Mouse (Mus musculus): ENCODE measurements around the gene Mtpn. TPM values are rescaled to one million over a fixed set of nuclear protein-coding genes. Genes with fewer than 3 reads are reported as not detected.

The Mtpn gene
- polyA plus RNA-seq, 1 experiment from 2014 or later = 132 TPM

DNA sequence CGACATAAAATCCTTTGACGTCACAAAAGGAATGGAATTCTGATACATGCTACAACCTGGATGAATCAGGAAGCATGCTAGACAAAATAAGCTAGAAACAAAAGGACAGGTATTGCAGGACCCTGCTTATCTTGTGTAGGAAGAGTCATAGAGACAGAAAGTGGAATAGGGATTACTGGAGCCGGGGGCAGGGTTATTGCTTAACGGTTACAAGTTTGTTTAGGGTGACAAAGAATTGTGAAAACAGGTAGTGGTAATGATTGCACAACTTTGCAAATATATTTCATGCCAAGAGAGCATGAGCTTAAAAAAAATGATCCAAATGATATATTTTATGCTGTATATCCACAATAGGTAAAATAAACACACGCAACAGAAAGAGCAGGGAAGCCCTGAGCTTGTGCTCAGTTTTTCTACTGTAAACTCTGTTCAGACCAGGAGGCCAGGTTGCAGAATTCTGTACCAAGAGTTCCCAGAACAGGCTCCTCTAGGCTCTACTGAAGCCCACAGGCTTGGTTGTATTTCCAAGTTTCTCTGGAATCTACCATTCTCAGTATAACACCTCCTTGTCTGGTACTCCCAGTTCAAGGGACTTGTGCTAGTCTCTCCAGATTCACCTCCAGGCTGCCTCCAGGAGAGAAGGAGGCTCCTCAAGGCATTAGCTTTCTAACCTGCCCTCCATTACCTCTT, 39.6 kb downstream of the Mtpn start:
- Histone ChIP-seq H3K4me3 (no peak overlapping the region), H3K27me3 (ENCODE audit: insufficient read depth, poor library complexity, severe bottlenecking) (no peaks in the 10 kb centered on the region), H3K9me3 (no peaks in the 10 kb centered on the region), H3K27ac (no peak overlapping the region), H3K4me1 (replicated peaks) (no peaks in the 10 kb centered on the region), H3K36me3 (no peaks in the 10 kb centered on the region)
- no peak for DNase-seq (ENCODE audit: low spot score)
- 93% methylated on average over 5 of the region's 5 CpGs for WGBS

DNA sequence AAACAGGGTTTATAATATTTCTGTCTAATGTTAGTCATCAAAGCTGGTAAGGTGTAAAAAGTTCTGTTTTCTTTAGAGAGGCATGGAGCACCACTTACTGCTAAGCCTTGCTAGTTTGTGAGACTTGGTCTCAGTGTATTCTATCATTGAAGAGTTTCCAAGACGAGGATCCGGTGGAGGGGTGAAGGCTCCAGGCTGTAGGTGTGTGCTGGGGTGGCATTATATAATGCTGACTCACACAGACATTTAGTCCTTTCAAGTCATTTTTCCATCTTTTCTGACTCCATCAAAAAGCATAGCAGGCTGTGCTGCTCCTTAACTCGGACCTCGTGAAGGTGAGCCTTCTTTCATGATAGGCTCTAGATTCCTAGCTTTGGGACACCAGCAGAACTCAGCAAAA, 42.3 kb downstream of the Mtpn start:
- H3K27ac ChIP-seq = no peak overlapping the region
- 94% methylated on average over 4 of the region's 4 CpGs for WGBS
- DNase-seq (ENCODE audit: low spot score) = no peak
- H3K4me1 ChIP-seq (replicated peaks) = no peaks in the 10 kb centered on the region
- H3K4me3 ChIP-seq = no peak overlapping the region
- no peaks in the 10 kb centered on the region for H3K9me3 ChIP-seq
- H3K36me3 ChIP-seq = no peaks in the 10 kb centered on the region
- H3K27me3 ChIP-seq (ENCODE audit: insufficient read depth, poor library complexity, severe bottlenecking) = no peaks in the 10 kb centered on the region

DNA sequence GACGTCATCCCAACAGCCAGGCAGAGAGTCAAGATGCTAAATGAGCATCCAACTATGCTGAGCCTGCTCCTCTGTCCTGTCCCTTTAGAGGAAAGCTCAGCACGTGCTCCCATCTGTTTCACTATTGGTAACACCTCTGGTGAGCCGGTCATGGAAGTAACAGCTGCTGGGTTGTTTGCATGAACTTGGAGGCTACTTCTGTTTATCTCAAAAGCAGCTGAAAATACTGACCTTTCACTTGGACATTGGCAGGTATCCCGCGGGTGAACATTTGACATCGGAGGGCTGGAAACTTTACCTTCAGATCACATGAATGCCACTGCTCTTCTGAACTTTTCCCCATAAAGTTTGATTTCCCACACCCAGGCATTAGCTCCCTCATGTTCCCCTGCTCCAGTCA, 45.8 kb downstream of the Mtpn start:
- no peak overlapping the region for H3K27ac ChIP-seq
- H3K27me3 ChIP-seq (ENCODE audit: insufficient read depth, poor library complexity, severe bottlenecking) = no peaks in the 10 kb centered on the region
- H3K4me1 ChIP-seq (replicated peaks) = no peaks in the 10 kb centered on the region
- WGBS = 86% methylated on average over 6 of the region's 6 CpGs
- H3K9me3 ChIP-seq = 0 out of 2 replicates have a peak, but pooled peaks cover 3% of the 10 kb centered on the region
- no peaks in the 10 kb centered on the region for H3K36me3 ChIP-seq
- H3K4me3 ChIP-seq = no peak overlapping the region
- no peak for DNase-seq (ENCODE audit: low spot score)

DNA sequence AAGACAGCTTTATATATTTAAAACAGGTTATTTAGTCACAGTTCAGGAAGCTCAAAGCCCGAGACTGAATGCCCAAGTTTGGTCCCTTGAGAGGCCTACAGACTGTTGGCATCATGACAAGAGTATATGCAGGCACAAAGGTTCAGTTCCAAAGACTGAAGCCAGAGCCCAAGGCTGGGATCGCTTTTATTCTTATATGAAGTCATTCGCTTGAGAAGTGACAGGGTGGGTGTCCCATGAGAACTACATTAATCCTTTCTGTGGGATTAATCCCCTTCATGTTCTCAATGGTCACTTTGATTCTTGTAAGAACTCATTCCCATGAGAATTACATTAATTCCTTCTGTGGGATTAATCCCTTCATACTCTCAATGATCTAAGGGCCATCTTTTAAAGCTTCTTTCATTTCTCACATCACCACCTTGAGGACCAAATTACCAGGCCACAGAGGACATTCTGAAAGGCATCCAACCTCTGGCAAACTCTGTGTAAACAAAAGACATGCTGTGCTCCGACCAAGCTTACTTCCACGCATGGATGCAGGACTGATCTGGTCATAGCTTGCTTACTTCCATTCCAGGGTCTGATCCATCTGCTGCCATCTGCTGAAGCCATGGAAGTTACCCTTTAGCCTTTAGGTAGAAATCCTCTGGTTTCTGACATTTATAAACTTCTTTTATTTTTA, 59.9 kb downstream of the Mtpn start:
- 78% methylated on average over 5 of the region's 5 CpGs for WGBS
- DNase-seq (ENCODE audit: low spot score) = no peak

DNA sequence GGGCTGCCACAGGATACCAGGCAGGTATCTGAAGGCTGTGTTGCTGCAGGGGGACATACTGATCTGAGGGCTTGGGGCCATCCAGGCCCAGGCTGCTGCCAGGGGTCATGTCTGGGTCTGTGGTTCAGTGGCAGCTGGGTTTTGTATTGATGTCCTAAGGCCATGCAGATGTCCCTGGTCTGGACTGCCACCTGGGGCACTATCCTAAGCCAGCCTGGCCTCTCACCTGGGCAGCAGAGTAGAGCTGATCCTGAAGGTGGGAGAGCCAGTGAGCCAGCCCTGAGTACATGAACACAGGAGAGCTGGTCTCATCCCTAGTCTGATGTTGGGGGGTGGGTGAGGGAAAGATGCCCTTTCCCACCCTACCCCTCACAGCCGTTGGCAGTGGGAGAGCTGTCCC, 62.9 kb downstream of the Mtpn start:
- 84% methylated on average over 1 of the region's 1 CpGs for WGBS
- DNase-seq (ENCODE audit: low spot score) = no peak
- no peaks in the 10 kb centered on the region for H3K4me1 ChIP-seq (replicated peaks)

More for the DNA sequence above, 59.9 kb downstream of the Mtpn start:
- Histone ChIP-seq H3K36me3 (no peaks in the 10 kb centered on the region), H3K27me3 (ENCODE audit: insufficient read depth, poor library complexity, severe bottlenecking) (no peaks in the 10 kb centered on the region), H3K27ac (no peak overlapping the region), H3K4me1 (replicated peaks) (no peaks in the 10 kb centered on the region), H3K9me3 (no peaks in the 10 kb centered on the region), H3K4me3 (no peak overlapping the region)

DNA sequence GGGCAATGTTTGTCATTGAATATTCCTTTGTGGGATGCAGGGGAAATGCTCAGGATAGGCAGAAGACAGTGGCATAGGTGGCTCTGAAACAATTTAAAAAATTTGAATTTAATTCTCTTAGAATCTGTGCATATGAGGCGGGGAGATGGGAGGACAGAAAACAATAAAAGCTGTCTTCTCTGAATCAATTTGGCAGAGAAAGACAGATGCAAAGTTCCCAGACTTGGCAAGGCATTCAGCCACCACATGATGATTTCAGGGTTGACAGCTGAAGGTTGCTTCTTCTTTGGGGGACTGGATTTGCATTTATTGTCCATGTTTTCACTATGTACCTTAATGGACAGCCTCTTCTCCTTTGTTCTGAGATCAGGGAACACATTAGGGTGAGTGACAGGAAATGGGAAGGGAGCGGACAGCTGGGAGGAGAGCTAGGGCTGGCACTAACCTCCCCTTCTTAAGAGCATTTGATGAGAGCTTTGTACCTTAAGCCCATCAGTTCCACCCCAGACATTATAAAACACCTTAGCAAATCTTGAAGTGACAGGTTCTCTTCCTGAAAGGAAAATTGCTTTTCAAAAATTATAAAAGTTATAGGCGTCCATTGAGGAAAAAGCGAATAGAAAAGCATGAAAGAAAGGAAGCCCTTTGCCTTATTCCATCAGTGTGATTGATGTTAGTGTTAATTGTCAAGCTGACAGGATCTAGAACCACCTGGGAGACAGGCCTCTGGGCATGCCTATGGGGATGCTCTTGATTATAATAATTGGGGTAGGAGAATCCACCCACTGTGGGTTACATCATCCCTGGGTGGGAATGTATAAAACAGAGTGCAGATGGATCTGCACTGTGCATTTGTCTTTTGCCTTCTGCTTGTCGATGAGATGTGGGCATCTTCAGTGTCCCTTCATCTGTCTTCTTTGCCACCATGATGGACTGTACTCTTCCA, 76.0 kb downstream of the Mtpn start:
- Histone ChIP-seq H3K27me3 (ENCODE audit: insufficient read depth, poor library complexity, severe bottlenecking) (no peaks in the 10 kb centered on the region), H3K4me3 (no peak overlapping the region), H3K27ac (no peak overlapping the region), H3K36me3 (no peaks in the 10 kb centered on the region), H3K9me3 (no peaks in the 10 kb centered on the region), H3K4me1 (replicated peaks) (no peaks in the 10 kb centered on the region)
- DNase-seq (ENCODE audit: low spot score) = no peak
- WGBS = 78% methylated on average over 5 of the region's 5 CpGs

More for the DNA sequence above, 62.9 kb downstream of the Mtpn start:
- H3K4me3 ChIP-seq = no peak overlapping the region
- H3K9me3 ChIP-seq = no peaks in the 10 kb centered on the region
- H3K27ac ChIP-seq = no peak overlapping the region
- H3K27me3 ChIP-seq (ENCODE audit: insufficient read depth, poor library complexity, severe bottlenecking) = no peaks in the 10 kb centered on the region
- no peaks in the 10 kb centered on the region for H3K36me3 ChIP-seq

DNA sequence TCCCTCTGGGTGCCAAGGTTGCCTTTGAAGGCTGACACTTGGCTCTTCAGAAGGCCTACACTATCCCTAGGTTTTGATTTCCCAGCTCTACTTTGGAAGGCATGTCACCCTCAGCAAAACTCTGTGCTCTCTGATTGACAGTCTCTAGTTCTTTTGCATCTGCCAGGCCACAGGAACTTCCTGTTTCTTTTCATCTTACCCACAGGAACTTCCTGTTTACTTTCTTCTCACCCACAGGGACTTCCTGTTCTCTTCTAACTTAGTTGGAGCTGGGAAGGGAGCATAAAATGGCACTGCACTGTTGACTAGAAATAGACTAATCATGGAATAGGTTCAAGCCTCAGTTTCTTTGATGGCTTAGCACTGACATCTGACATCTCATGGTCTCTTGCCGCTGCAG, 77.2 kb downstream of the Mtpn start:
- 94% methylated on average over 1 of the region's 1 CpGs for WGBS
- Histone ChIP-seq H3K9me3 (no peaks in the 10 kb centered on the region), H3K4me3 (no peak overlapping the region), H3K27me3 (ENCODE audit: insufficient read depth, poor library complexity, severe bottlenecking) (no peaks in the 10 kb centered on the region), H3K4me1 (replicated peaks) (no peaks in the 10 kb centered on the region), H3K36me3 (no peaks in the 10 kb centered on the region), H3K27ac (no peak overlapping the region)
- no peak for DNase-seq (ENCODE audit: low spot score)

Other genes with a start within 250 kb of the Mtpn start
- gene Slc13a4, start 231.8 kb downstream of the Mtpn start, polyA plus RNA-seq (2016; fragmentation: Nextera tagmentation; extraction: Ambion mirVana) = 0.56 and 0.72 TPM in 2 replicates
- not detected in 2 replicates for gene Fam180a, start 213.7 kb downstream of the Mtpn start, polyA plus RNA-seq (2016; fragmentation: Nextera tagmentation; extraction: Ambion mirVana)